Mouse (Mus musculus): ENCODE data around the gene Osbpl5. TPM values are rescaled to one million over a fixed set of nuclear protein-coding genes. Genes with fewer than 3 reads are reported as not detected.

The Osbpl5 gene
- 6.5 and 6.6 TPM in 2 replicates for polyA plus RNA-seq (2015; fragmentation: Nextera tagmentation; extraction: Ambion mirVana)

- DNase-seq (ENCODE audit: low spot score) = no peak
Observed at GRCm38 (mm10) chr7:143756125-143757026, at the start of gene Osbpl5. Gene Osbpl5, minus strand, starts transcription at chr7:143756985.

DNA sequence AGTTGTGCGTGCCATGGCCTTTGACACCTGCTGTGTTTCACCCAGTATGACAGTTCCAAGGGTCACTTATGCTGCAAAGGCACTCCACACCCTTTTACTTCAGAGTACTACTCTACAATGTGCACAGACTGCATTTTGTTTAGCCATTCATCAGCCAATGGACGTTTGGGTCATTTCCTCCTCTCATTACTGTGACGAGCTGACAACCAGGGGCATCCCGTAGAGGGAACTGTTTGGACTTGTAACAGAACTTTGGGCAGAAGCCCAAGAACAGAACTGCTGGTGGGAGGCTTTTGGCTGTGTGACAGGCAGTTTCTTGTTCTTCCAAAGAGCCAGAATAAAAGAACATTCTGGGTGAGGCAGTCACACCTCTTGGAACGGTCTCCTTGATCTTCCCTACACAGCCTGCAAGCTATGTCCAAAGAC is 48.4 kb upstream of the Osbpl5 start:
- DNase-seq (ENCODE audit: low spot score) = no peak

GRCm38 (mm10) chr7:143801195-143802065 is 44.6 kb upstream of the Osbpl5 start:
- DNase-seq (ENCODE audit: low spot score) = no peak

GRCm38 (mm10) chr7:143800770-143801169 is 44.0 kb upstream of the Osbpl5 start:
- DNase-seq (ENCODE audit: low spot score) = no peak

GRCm38 (mm10) chr7:143798783-143799182 is 42.0 kb upstream of the Osbpl5 start:
- no peak for DNase-seq (ENCODE audit: low spot score)

DNA sequence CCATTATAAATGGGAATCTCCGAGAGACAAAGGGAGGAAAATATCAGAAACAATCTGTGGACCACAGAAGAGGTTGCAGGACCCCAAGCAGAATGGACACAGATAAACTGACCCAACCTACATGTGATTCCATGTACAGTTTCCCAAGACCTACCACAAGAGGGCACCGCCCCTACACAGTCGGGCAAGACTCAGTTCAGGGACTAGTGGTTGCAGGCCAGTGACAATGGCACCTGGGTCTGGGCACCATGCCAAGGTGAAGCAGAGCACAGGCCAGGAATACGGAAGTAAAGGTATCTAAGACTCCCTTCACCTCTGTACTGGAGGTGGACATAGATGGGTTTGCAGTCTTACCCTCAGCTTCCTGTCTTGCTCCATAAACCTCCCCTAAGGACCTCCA is 36.3 kb upstream of the Osbpl5 start:
- peak; percentile 49 for DNase-seq (ENCODE audit: low spot score)

DNA sequence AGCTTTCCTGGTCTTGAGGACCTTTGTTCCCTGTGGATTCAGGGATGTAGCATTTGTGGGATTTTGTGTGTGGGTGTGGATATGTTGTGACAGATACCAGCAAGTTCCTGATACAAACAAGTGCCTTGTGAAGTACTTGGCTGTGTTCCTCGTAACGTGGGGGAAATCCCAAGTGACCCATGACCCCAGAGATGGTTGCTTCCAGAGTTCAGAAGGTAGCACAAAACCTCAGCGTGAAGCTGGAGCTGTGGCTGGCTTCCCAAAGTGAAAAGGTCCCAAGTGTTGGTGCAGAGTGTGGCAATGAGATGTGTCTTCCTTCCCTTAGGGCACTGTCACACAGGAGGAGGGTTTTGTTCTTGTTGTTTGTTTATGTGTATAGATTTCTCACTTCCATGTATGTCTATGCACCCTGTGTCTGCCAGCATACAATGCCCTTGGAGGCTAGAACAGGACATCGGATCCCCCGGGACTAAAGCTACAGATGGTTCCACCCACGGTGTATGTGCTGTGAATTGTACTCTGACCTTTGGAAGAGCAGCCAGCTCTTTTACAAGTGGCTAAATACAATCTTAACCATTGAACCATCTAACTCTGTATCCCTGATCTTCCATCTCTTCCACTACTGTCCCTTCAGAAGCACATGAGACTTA is 35.7 kb upstream of the Osbpl5 start:
- no peak for DNase-seq (ENCODE audit: low spot score)

GRCm38 (mm10) chr7:143783996-143784829 is 27.4 kb upstream of the Osbpl5 start, which contains the start of gene Mrgpre:
Gene Mrgpre, minus strand, starts transcription at chr7:143784500.
- DNase-seq (ENCODE audit: low spot score) = peak; percentile 56

DNA sequence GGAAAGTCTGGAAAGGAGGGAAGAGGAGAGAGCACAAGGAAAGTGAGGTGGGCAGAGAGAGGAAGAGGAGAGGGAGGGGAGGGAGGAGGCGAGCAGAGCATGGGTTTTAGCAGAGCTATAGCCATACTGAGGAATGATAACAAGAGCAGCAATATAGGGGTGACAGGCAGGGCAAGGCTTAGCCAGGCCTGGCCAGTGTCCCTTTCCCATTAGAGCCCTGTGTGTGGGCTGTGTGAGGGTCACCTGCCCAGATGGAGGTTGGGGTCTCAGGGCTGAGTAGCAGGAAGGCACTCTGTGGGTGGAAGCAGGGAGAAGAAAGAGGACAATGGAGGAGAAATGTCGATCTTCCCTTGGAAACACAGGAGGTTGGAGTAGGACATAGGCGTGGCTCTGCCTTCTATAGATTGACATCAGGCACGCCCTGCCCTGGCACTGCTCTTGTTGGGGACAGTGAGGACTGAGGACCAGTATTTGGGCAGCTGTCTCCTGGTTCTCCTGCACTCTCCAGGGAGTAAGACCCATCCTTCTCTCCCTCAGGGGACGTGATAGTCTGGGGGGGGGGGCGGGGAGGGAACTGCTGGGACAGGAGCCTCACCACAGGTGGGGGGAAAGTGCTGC is 26.7 kb upstream of the Osbpl5 start:
- DNase-seq (ENCODE audit: low spot score) = no peak

- no peak for DNase-seq (ENCODE audit: low spot score)
Observed at GRCm38 (mm10) chr7:143777375-143777774, 20.6 kb upstream of the Osbpl5 start.

- no peak for DNase-seq (ENCODE audit: low spot score)
Observed at GRCm38 (mm10) chr7:143776137-143776536, 19.4 kb upstream of the Osbpl5 start.

- DNase-seq (ENCODE audit: low spot score) = no peak
Observed at GRCm38 (mm10) chr7:143769461-143769860, 12.7 kb upstream of the Osbpl5 start.

GRCm38 (mm10) chr7:143768267-143768666 is 11.5 kb upstream of the Osbpl5 start:
- no peak for DNase-seq (ENCODE audit: low spot score)

- DNase-seq (ENCODE audit: low spot score) = no peak
Observed at GRCm38 (mm10) chr7:143766893-143767292, 10.1 kb upstream of the Osbpl5 start, which contains the start of gene Mrgprg. Gene Mrgprg, minus strand, starts transcription at chr7:143766993.

DNA sequence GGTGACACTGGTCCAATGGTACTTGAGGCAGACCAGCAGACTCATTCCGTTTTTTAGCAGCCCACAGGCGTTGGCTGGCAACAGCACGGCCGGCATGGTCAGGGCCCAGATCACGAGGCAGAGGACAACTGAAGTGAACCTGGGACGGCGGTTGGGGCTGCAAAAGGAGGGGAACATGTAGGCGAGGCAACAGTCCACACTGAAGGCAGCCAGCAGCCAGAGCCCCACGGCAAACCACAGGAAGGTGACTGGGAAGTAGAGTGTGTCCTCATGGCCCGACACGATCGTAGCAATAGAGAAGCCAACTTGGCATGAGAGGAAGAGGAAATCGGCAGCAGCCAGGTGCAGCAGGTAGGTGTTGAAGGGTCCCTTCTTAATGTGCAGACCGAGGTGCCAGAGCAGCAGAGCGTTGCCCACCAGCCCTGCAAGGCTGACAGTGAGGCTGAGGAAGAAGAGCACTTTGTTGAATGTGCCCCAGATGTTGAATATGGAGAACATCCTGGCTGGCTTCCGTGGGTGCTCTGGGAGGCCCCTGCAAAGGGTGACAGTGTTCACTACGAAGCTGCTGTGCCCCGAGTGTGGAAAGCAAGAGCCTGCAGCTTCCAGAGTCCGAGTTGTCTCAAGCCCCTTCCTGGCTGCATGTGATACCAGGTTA is 8.2 kb upstream of the Osbpl5 start:
- peak; percentile 65 for DNase-seq (ENCODE audit: low spot score)

DNA sequence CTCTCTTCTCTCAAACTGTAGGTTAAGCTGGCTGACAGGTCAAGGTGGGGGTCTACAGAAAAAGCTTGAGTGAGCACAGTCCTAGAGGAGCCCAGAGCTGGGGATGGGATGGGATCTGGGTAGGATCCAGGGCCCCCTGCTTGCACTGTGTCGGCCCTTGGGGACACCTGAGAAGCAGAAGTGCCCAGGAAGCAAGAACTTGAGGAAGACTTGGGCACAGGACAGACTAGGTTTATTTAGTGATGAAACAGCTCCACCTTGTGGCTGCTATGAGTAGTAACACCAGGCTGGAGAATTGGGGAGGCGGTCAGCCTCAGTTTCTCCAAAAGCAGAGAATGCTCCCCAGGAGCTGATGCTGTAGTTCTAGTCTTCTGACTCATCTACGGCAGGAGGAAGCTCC is 7.0 kb upstream of the Osbpl5 start:
- peak; percentile 64 for DNase-seq (ENCODE audit: low spot score)

- DNase-seq (ENCODE audit: low spot score) = no peak
Observed at GRCm38 (mm10) chr7:143758956-143759355, 2.2 kb upstream of the Osbpl5 start.

GRCm38 (mm10) chr7:143757696-143758095 is 911 bp upstream of the Osbpl5 start:
- DNase-seq (ENCODE audit: low spot score) = no peak

DNA sequence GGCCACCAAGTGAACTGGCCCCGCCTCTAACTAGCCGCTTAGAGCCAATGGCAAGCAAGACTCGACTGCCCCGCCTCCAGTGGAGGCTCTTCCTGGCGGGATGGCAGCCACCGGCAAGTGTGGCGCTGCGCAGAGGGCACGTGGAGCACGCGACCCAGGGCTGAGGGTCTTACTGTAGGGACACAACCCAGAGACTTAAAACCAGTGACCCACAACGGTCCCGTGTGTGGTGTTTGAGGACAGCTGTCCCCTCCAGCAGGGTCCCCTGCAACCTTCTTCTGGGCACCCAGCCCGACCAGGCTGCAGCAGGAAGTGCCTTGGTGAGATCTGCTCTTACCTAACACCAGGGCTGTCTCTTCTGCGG is 224 bp upstream of the Osbpl5 start:
- peak; percentile 89 for DNase-seq (ENCODE audit: low spot score)

Data from thymus, postnatal 0 days (tissue).